Mouse (Mus musculus) forebrain, embryonic 11.5 days (tissue): ENCODE measurements around the gene Ms4a12. TPM values are rescaled to one million over a fixed set of nuclear protein-coding genes. Genes with fewer than 3 reads are reported as not detected.

Experiments used
- ATAC-seq: fragments of 200-750 bp; cut with Nextera tagmentation; replicated peaks from 2 replicates; pipeline ENCODE4 v1.8.0; 2017; ENCODE audit warnings: moderate TSS enrichment; ENCODE audit not compliant: low FRiP score
- DNase-seq: peaks from one replicate; pipeline ENCODE4 v3.0.0-alpha.2; 2017; ENCODE audit warnings: low spot score
- H3K27ac ChIP-seq: fragments of 300-500 bp; sonication (generic); 2 replicates; pipeline ENCODE4 v1.5.1; 2014; ENCODE audit warnings: low read depth, low read length
- H3K27me3 ChIP-seq: fragments of 300-500 bp; sonication (generic); 2 replicates; pipeline ENCODE4 v1.6.1; 2014; ENCODE audit warnings: mild to moderate bottlenecking, low read length, mixed read lengths; ENCODE audit not compliant: control insufficient read depth, insufficient read depth
- H3K36me3 ChIP-seq: fragments of 300-500 bp; sonication (generic); 2 replicates; pipeline ENCODE4 v1.6.1; 2014; ENCODE audit warnings: mild to moderate bottlenecking, low read length, moderate library complexity, mixed read lengths; ENCODE audit not compliant: control insufficient read depth, insufficient read depth
- H3K4me1 ChIP-seq: fragments of 300-500 bp; sonication (generic); replicated peaks from 2 replicates; pipeline ENCODE4 v1.6.1; 2014; ENCODE audit warnings: low read length, mixed read lengths; ENCODE audit not compliant: control insufficient read depth, insufficient read depth
- H3K4me2 ChIP-seq: fragments of 300-500 bp; sonication (generic); 2 replicates; pipeline ENCODE4 v1.6.1; 2014; ENCODE audit warnings: low read depth, mild to moderate bottlenecking, low read length, moderate library complexity, mixed read lengths; ENCODE audit not compliant: severe bottlenecking
- H3K4me3 ChIP-seq: fragments of 300-500 bp; sonication (generic); 2 replicates; pipeline ENCODE4 v1.5.1; 2014; ENCODE audit warnings: low read depth, low read length
- H3K9ac ChIP-seq: fragments of 300-500 bp; sonication (generic); 2 replicates; pipeline ENCODE4 v1.6.1; 2014; ENCODE audit warnings: low read length
- H3K9me3 ChIP-seq: fragments of 300-500 bp; sonication (generic); 2 replicates; pipeline ENCODE4 v1.6.1; 2016; ENCODE audit warnings: low read length, mixed read lengths; ENCODE audit not compliant: control insufficient read depth
- WGBS: fragments of 180-500 bp; shearing (Covaris S2); extraction: QIAGEN DNeasy Blood & Tissue Kit; methylation state at CpG from one replicate; pipeline ENCODE4 v1.1.7; 2014; 5-methylcytosine and 5-hydroxymethylcytosine counted together
- polyA plus RNA-seq: library from polyadenylated mRNA; unstranded; fragments of >200 nt; fragmentation: Nextera tagmentation; extraction: Ambion mirVana; gene quantifications from 2 replicates; pipeline ENCODE4 v1.2.1, GENCODE M21; 2014

Gene Ms4a12
- polyA plus RNA-seq, 1 experiment from 2014 or later: not detected

- Histone ChIP-seq H3K9ac (no peak within 1 kb of the TSS), H3K4me2 (no peak within 1 kb of the TSS), H3K9me3 (no peaks in the 10 kb centered on the region), H3K4me1 (no peaks in the 10 kb centered on the region), H3K4me3 (no peak within 1 kb of the TSS), H3K27ac (no peak within 1 kb of the TSS), H3K36me3 (no peaks in the 10 kb centered on the region), H3K27me3 (no peaks in the 10 kb centered on the region)
- ATAC-seq: no peak
- DNase-seq: no peak
- 41% methylated on average over 10 of the region's 10 CpGs for WGBS
Measured at GRCm38 (mm10) chr19:11165172-11165571, 67.1 kb downstream of the Ms4a12 start, which contains the start of gene 1700025F22Rik. TSS of gene 1700025F22Rik (minus strand) at chr19:11165320.

Other genes with a start within 250 kb of the Ms4a12 start
- gene Ms4a15, start 239.2 kb downstream of the Ms4a12 start, polyA plus RNA-seq: not detected in 2 replicates
- not detected in 2 replicates for gene Ms4a18, start 214.4 kb downstream of the Ms4a12 start, polyA plus RNA-seq
- gene Ms4a8a, start 151.3 kb downstream of the Ms4a12 start, polyA plus RNA-seq: not detected in 2 replicates
- gene 1700017D01Rik, start 101.6 kb downstream of the Ms4a12 start, polyA plus RNA-seq: not detected in 2 replicates
- gene 1700025F22Rik, start 67.1 kb downstream of the Ms4a12 start, polyA plus RNA-seq: not detected in 2 replicates
- gene Ms4a13, start 35.7 kb downstream of the Ms4a12 start, polyA plus RNA-seq: not detected in 2 replicates
- gene Ms4a1, start 33.8 kb upstream of the Ms4a12 start, polyA plus RNA-seq: not detected in 2 replicates
- not detected in 2 replicates for gene Ms4a5, start 51.4 kb upstream of the Ms4a12 start, polyA plus RNA-seq
- gene Ms4a14, start 82.0 kb upstream of the Ms4a12 start, polyA plus RNA-seq: not detected in 2 replicates
- 0.56 and 1.0 TPM in 2 replicates for gene Ms4a7, start 103.7 kb upstream of the Ms4a12 start, polyA plus RNA-seq
- gene Ms4a4a, start 143.1 kb upstream of the Ms4a12 start, polyA plus RNA-seq: 1.6 and 1.7 TPM in 2 replicates
- not detected in 2 replicates for gene Ms4a4c, start 172.3 kb upstream of the Ms4a12 start, polyA plus RNA-seq
- not detected in 2 replicates for gene Ms4a4b, start 211.1 kb upstream of the Ms4a12 start, polyA plus RNA-seq
- gene Ms4a6c, start 236.9 kb upstream of the Ms4a12 start, polyA plus RNA-seq: 1.5 and 2.4 TPM in 2 replicates